ENCODE assay signal across 9 mouse cellular contexts in genomic region chr11:75014816-75015215, GRCm38 (mm10).
DNase-seq lines count a peak whose midpoint lies in the region; ATAC-seq and TF ChIP-seq lines count a peak whose summit lies in the region.
"Had no signal": no experiment of that assay in that cellular context is flagged by ENCODE, and none has a peak within 500 bp of the region (broad histone marks: within the 10 kb centered on the region; RNA-seq: fewer than 3 reads in every experiment).

No protein-coding gene starts in this region.

- H3K9ac ChIP-seq in lung, embryonic 16.5 days (ENCODE audit: low read length) = no peak overlapping the region
- H3K9ac ChIP-seq in heart, embryonic 14.5 days (ENCODE audit: low read length) = peak overlapping the region; percentile 61
- H3K9ac ChIP-seq: forebrain, embryonic 12.5 days had no signal

- H3ac ChIP-seq in myocyte (ENCODE audit: control insufficient read depth, insufficient read length) = no peak overlapping the region

- no peaks in the 10 kb centered on the region for H3K36me3 ChIP-seq in lung, embryonic 16.5 days (ENCODE audit: control insufficient read depth, insufficient read depth, low read length)
- H3K36me3 ChIP-seq in heart, embryonic 14.5 days (ENCODE audit: control insufficient read depth, insufficient read depth, low read length) = no peaks in the 10 kb centered on the region
- no peaks in the 10 kb centered on the region for H3K36me3 ChIP-seq in myocyte (ENCODE audit: control insufficient read depth, insufficient read depth)
- H3K36me3 ChIP-seq: forebrain, embryonic 12.5 days had no signal

- DNase-seq in embryo, embryonic 10 days (ENCODE audit: low spot score) = peak; percentile 21
- DNase-seq in embryo, embryonic 11 days = no peak
- DNase-seq in lung, postnatal 36 days = no peak
- no peak for DNase-seq in frontal cortex, adult 2 months (ENCODE audit: extremely low spot score in 1 of 2, low spot score in 1 of 2)
- no peak for DNase-seq in thymus, postnatal 4 days

- no peak overlapping the region for H3K4me2 ChIP-seq in lung, embryonic 16.5 days (ENCODE audit: low read depth, low read length)
- no peak overlapping the region for H3K4me2 ChIP-seq in heart, embryonic 14.5 days (ENCODE audit: low read length)
- peak overlapping the region; percentile 36 for H3K4me2 ChIP-seq in myocyte (ENCODE audit: low read depth)
- H3K4me2 ChIP-seq: forebrain, embryonic 12.5 days had no signal

- ATAC-seq in lung, embryonic 16.5 days (ENCODE audit: low read depth) = no peak
- no peak for ATAC-seq in heart, embryonic 14.5 days (ENCODE audit: insufficient number of reproducible peaks, insufficient read depth, low FRiP score, low read depth)

- H3K79me2 ChIP-seq in myocyte (ENCODE audit: control insufficient read depth, insufficient read depth) = no peaks in the 10 kb centered on the region

- no peaks in the 10 kb centered on the region for H3K27me3 ChIP-seq in lung, embryonic 16.5 days (ENCODE audit: control insufficient read depth, insufficient read depth, low read depth, low read length)
- H3K27me3 ChIP-seq in heart, embryonic 14.5 days (ENCODE audit: control insufficient read depth, insufficient read depth, low read length) = no peaks in the 10 kb centered on the region
- H3K27me3 ChIP-seq in myocyte (ENCODE audit: control insufficient read depth, insufficient read depth, insufficient read length) = no peaks in the 10 kb centered on the region
- H3K27me3 ChIP-seq: forebrain, embryonic 12.5 days had no signal

- H3K9me3 ChIP-seq in lung, embryonic 16.5 days (ENCODE audit: control insufficient read depth, low read length) = no peaks in the 10 kb centered on the region
- no peaks in the 10 kb centered on the region for H3K9me3 ChIP-seq in heart, embryonic 14.5 days (ENCODE audit: control insufficient read depth, low read length)
- H3K9me3 ChIP-seq: forebrain, embryonic 12.5 days had no signal

- H3K4me1 ChIP-seq in lung, embryonic 16.5 days (replicated peaks; ENCODE audit: control insufficient read depth, insufficient read depth, low read length) = peaks cover 51% of the 10 kb centered on the region
- H3K4me1 ChIP-seq in heart, embryonic 14.5 days (ENCODE audit: control insufficient read depth in 2 of 2, insufficient read depth in 2 of 2, low read length in 2 of 2) = peaks cover 32 to 54% of the 10 kb centered on the region in 2 experiments

- TF ChIP-seq POLR2A in myocyte (IDR thresholded peaks at IDR 0.05; ENCODE audit: insufficient read length, low read depth) = no peak

- H3K4me3 ChIP-seq in lung, embryonic 16.5 days (ENCODE audit: low read length) = no peak overlapping the region
- no peak overlapping the region for H3K4me3 ChIP-seq in heart, embryonic 14.5 days (ENCODE audit: control insufficient read depth in 1 of 2, insufficient read depth in 1 of 2, low read depth in 1 of 2, low read length in 2 of 2)
- H3K4me3 ChIP-seq in myocyte = no peak overlapping the region
- H3K4me3 ChIP-seq: forebrain, embryonic 12.5 days had no signal

- WGBS in lung, embryonic 16.5 days = 61% methylated on average over 4 of the region's 4 CpGs
- 80% methylated on average over 4 of the region's 4 CpGs for WGBS in heart, embryonic 14.5 days

- peak overlapping the region; percentile 77 for H3K27ac ChIP-seq in lung, embryonic 16.5 days (ENCODE audit: low read length)
- H3K27ac ChIP-seq in heart, embryonic 14.5 days (replicated peaks in 1 of 2; ENCODE audit: control insufficient read depth in 1 of 2, insufficient read depth in 1 of 2, low read depth in 2 of 2, low read length in 2 of 2) = peak overlapping the region; percentile 98

TF ChIP-seq in myocyte, 11 proteins besides CTCF, POLR2A, EP300 and RAD21:
- no peak for TF ChIP-seq MYOG (IDR thresholded peaks at IDR 0.05; ENCODE audit: control insufficient read depth in 1 of 3, insufficient read depth in 1 of 3, insufficient read length in 2 of 3, low read depth in 2 of 3)
- TF ChIP-seq REST (IDR thresholded peaks at IDR 0.05; ENCODE audit: insufficient read depth, insufficient read length) = no peak
- no peak for TF ChIP-seq E2F4 (IDR thresholded peaks at IDR 0.05; ENCODE audit: insufficient read depth)
- no peak for TF ChIP-seq MYOD1 (IDR thresholded peaks at IDR 0.05; ENCODE audit: control insufficient read depth in 1 of 3, insufficient read length in 2 of 3, low read depth in 2 of 3)
- TF ChIP-seq USF1 (IDR thresholded peaks at IDR 0.05; ENCODE audit: low read depth) = no peak
- no peak for TF ChIP-seq SRF (IDR thresholded peaks at IDR 0.05; ENCODE audit: control insufficient read depth, insufficient read length, low read depth)
- no peak for TF ChIP-seq POLR2AphosphoS2 (IDR thresholded peaks at IDR 0.05; ENCODE audit: insufficient read length, low read depth)
- no peak for TF ChIP-seq TCF3 (IDR thresholded peaks at IDR 0.05; ENCODE audit: insufficient read length, low read depth)
- no peak for TF ChIP-seq TCF12 (IDR thresholded peaks at IDR 0.05; ENCODE audit: insufficient read depth, poor library complexity, severe bottlenecking)
